Mouse (Mus musculus) heart, adult 8-10 months (tissue): ENCODE data around the gene Shisa9. TPM values are rescaled to one million over a fixed set of nuclear protein-coding genes. Genes with fewer than 3 reads are reported as not detected.

ENCODE experiments used
- DNase-seq: peaks from one replicate; pipeline ENCODE4 v3.0.0; 2022; ENCODE audit warnings: low spot score
- total RNA-seq, 4 experiments: library from RNA; stranded (reverse); gene quantifications; 2 replicates each; pipeline ENCODE4 v1.2.4; 2022

Gene Shisa9
- total RNA-seq, 4 experiments from 2014 or later: 0.14 to 0.37 (median 0.19) TPM; not detected in 1

DNA sequence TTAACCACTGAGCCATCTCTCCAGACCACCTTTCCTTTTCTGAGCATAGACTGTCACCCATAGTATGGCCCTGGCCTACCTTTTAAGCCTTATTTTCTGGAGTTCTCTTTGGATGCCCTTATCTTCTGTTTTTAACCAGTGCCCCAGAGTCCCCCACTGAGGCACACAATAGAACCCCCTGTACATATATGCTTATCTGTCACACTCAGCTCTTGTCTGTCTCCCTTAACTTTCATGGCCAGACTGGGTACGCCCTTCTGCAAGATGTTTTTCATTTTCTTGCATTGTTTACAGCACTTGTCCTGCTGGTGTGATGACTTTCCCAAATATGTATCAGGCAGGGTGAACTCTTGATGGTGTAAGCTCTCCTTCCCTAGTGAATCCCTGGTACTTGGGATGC is 68.1 kb downstream of the Shisa9 start:
- no peak for DNase-seq

DNA sequence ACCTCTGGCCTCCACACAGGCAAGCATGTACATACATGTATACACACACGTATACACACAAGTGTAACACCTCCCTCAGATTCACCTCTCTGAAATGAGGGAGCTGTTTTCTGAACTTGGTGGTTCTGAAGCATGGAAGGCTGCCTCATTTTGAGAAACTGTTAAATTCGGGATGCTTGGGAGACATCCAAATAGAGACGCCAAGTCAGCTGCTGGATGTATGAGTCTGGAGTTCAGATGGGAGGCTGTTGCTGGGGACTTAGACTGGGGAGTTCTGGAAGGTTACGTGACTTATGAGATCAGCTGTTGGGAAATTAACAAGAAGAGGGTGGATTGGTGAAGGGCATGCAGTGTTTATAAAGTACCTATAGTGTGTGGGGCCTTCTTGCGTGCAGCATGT is 88.7 kb downstream of the Shisa9 start:
- no peak for DNase-seq

DNA sequence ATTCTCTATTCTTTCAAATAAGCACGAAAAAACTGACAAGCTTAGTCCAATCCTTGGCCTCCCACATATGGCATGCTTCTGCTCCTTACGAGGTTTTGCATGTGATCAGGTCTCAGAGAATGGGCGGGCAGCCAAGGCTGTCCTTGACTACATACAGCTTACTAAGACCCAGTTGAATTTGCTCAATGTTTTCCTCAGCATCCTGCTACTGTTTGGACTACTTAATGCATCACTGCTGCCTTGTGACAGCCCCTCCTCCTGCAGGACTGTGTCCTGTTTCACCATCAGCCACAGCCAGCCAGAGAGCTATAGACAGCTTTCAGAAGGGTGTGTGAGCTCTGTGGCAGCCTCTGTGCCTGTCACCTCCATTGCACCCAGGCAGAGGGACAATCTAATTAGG is 92.4 kb downstream of the Shisa9 start:
- no peak for DNase-seq

DNA sequence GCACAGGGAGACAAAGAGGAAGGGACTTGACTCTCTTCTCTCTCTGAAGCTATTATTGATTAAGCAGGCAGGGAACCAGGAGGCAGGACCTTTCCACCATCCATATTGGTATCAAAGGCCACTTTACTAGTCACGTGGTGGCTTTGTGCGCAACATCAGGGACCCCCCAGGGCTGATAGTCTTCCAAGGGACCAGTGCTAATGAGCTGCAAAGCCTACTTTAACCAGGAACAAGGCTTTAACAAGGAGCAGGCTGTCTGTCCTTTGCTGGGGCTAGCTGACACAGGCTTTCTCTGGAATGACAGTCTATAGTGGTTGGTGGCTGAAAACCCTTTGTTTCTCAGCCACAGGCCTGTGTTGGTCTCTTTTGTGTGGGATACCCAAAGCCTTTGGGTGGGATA is 92.8 kb downstream of the Shisa9 start:
- no peak for DNase-seq

DNA sequence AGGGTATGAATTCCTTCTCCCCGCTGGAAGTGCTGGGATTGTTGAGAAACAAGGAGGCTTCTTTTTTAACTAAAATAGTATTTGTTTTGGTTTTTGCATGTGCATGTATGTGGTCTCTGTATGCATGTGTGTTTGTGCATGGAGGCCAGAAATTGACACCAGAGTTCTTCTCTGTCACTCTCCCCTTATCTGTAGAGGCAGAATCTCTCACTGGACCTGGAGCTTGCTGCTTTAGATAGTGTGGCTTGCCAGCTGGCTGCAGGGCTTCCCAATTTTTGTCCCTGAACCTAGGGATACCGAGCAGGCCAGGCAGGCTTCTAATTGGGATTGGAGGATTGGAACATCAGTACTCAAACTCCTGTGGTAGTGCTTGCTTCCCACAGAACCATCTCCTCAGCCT is 99.2 kb downstream of the Shisa9 start:
- no peak for DNase-seq

DNA sequence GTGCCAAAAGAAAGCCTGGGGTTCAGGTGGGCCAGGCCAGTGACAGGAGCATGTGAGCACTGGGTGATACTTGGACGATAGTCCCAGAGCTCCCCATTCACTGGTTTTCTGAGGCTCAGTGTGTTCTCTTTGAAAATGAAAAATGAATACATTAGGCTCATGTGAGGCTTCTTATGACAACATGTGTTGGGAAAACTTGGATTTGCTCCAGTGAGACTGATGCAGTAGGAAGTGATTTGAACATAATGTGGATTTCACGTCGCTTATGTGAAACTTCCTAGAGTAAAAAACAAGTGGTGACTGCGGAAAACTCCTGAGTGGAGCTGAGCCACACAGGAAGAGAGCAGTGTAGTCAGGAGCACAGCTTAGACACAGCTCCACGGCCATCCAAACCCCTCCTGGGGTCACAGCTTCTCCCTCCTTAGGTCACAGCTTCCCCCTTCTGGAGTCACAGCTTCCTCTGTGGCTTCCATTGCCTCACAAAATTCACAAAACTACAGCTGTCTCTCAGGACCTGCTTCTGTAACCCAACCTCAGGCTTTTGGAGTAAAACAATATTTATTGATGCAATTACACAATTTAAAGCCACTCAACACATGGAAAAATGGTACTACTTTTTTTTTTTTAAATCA is 106.8 kb downstream of the Shisa9 start:
- no peak for DNase-seq

DNA sequence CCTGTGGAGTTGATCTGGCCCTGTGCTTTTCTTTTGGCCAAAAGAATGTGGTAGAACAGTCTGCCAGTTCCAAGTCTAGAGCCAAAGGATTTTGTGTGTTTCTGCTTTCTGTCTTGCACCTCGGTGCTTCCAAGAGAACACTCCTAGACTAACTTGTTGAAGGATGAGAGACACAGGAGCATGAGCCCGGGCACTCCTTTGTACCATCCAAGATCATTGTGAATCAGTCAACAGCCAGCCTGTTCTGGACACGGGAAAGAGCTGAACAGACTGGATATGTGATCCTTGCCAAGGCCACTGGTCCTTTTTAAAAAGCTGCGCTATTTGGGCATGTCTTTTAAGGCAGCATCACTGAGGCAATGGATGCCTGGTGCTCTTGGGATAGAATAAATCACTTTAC is 109.3 kb downstream of the Shisa9 start:
- DNase-seq: no peak

DNA sequence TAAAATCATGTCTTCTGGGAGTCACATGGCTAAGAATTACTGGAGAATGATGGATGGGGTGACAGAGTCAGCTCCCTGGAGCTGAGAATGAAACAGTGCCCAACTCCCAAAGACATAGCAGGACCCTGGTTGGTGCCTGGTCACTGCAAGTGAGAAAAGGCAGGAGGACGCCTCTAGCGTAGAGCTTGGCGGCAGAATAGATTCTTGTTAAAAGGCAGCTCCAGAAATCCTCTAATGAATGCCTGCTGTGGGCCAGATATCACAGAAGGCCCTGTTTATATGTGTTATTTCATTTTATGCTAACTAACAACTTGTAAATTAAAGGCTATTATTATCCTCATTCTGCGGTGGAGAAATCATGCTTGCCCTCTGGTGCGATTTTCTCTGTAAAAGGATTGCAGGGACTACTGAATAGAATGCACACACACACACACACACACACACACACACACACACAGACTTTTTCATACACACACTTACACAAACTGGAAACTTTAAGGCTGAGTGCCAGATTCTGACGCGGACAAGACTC is 110.9 kb downstream of the Shisa9 start:
- DNase-seq: no peak

DNA sequence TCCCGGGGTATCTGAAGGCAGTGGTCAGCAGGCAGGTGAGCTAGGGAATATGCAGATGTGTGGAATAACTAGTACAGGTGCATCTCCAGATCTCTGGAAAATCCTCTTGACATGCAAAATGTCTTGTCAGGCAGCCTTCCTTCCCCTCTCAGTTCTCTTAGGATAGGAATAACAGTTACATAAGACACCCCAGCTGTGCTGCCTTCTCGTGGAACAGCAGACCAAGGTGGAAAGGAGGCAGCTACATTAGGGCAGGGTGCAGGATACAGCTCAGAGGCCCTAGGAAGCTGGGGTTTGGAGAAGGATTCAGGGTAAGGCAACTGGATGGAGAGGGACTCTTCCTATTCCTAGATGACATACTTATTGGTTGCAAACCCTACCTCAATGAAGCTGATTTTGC is 111.5 kb downstream of the Shisa9 start:
- no peak for DNase-seq

DNA sequence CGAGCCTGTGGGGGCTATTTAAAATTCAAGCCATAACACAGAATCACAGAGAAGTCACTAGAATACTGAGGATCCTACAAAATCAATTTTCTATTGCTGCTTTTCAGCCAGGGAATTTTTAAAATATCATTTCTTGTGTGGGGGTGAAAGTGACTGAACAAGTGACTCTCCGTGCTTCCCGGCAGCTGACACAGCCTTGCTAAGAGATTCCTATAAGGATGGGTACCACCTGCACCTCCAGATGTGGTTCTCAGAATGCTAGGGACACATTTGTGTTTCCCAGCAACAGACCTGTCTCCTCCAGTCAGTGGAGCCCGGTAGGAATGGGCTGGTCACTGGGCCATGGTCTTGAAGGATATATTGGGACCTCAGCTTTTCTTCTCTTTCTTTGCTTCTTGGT is 124.5 kb downstream of the Shisa9 start:
- no peak for DNase-seq

DNA sequence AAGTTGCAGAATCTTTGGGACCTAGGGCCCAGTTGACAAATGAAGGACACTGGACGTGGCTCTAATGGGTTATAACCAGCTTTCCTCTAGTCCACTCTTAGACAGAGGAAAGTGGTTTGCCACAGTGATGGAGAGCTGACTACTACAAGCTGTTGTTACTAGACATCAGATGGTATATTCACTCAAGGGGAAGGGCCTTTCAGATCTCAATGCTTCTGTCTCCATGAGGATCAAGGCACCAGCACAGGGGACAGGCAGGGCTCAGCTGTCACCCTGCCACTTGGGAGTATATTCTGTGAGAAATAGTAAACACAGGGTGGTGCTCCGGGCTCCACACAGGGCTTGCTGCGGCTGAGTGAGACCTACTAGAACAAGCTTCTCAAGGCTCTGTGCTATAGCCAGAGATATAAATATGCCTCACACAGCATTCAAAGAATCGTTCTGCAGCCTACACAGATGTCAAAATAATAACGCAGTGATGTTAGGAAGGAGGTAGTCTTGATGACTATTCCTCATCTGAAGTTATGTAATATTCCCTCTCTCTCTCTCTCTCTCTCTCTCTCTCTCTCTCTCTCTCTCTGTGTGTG is 127.0 kb downstream of the Shisa9 start:
- no peak for DNase-seq

DNA sequence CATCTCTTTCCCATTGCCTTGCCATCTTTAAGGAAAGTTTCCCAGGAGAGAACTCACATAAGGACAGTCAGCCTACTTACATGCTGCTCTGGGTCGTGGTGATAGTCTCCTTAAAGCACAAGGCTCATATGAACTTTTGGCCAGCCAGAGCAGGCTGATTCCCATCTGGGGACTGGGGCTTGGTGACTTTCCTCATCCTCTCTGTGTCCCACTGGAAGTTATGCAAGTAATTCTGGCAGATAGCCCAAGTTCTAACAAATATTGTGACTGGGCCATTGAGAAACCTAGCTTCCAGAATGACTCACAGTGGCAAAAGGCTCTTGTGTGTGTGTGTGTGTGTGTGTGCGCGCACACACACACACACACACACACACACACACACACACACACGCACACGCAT is 130.5 kb downstream of the Shisa9 start:
- peak; percentile 53 for DNase-seq

DNA sequence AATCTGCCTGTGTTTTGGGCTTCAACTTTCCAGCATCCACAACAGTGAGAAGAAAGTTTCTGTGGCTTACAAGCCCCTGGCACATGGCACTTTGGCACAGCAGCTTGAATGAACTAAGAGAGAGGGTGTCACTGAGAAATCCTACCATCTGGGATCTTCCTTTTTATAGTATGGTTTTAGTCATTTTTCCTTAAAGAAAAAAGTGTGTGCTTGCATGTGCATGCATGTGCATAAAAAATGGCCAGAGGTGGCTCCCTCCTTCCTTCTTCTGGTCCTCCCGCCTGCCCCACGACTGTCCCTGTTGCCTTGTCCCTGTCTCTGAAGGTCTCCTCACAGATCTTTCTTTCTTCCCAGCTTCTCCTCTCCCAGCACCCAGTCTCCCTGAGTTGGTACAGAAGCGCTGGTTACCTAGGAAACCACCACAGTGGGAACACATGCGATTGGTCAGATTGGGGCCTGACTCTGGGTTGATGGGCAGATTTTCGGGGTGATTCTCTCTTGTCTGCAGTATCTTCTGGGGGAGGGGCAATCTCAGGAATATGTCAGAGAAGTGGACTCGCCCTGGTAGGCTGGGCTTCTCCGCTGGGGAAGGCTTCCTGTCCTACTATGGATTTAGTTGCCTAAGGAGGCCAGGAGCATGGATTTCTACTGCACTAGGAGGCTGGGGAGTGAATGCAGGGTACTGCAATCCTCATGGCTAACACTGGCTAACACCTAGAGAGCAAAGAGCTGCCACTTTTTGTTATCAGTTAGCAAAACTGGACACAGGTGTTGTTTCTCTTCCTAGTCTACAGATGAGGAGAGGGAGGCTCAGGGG is 131.3 kb downstream of the Shisa9 start:
- DNase-seq: no peak

DNA sequence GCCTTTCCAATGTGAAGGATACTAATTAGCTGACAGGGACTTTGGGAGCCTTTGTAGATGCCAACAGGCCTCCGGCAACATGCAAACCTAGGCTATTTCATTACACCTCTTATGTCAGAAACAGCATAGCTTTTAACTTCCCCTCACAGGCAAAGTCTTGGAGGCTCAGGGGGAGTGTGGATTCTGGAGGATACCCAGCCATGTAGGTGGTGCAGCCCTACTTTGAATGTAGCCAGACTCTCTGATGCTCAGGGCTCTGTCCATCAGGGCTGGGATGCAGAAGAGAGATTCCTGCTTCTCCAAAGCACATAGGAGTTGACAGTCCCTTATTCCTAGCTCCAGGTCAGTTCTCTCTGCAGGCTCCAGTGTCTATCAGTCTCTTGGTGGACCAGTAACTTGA is 133.0 kb downstream of the Shisa9 start:
- no peak for DNase-seq

DNA sequence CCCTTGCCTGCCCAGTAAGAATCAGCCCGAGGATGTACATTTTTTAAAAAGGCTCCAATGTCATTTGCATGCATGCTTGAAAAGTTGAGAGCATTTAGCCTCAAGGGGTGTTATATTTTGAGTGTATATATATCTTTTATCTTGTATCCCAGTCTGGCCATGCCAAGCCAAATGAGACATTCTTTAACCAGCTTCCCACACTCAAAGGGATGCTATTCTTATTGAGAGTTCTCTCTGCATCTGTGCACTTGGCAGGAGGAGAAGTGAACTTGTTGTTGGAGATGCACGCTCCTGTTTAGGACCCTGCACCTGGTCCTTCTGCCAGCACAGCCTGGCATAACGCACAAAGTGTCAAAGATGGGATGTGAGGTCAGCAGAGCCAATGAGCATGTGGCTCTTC is 135.6 kb downstream of the Shisa9 start:
- no peak for DNase-seq

DNA sequence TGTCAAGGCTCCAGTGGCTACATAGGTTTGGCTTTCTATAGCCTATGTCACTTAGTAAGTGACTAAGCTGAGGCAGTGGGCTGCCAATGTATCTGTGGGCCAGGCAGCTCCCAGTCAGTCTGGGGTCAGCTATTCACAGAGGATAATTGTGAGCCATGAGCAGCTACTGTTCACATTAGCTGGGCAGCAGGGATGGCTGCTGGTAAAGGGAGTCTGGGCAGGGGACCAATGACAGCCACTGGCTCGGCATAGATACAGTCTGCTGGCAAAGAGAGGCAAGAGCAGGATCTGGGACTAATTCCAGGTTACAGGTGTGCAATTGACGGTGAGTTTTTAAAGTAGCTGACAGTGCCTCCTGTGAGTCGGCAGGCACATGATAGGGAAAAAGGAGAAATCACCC is 145.9 kb downstream of the Shisa9 start:
- no peak for DNase-seq

DNA sequence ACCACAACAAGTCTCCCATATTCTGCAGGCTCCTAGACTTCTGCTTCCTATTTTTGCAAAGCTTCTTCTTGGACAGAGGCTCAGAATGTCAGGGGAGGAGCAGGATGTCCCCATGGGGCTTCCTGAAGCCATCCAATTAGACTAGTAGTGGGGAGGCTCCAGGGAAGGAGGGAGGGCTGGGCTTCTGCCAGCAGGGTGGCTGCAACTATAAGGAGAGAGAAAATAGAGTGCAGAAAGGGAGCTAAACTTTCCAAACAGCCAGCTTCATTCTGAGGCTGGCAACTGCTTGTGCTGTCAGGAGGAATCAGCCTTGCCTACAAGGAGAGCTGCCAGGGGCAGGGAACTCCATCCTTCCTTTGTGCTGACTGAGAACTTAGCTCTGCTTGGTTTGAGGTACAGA is 162.8 kb downstream of the Shisa9 start:
- peak; percentile 9 for DNase-seq

DNA sequence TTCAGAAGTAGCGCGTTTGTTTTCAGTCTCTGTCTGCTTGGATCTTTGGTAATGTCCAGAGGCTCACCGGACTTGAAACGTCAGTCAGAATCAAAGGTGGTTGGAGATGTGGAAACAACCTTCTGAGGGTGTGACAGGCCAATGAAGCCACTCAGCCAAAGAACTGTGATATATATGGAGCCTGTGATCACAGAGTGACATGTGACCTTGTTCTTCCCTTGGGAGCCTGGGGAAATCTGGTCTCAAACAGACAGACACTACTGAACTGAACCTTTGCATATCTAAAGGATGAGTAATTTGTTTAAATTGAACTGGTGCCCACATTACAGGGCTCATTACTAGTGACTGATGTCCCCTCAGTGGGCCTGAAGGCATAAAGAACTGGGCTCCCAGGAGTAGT is 168.1 kb downstream of the Shisa9 start:
- no peak for DNase-seq

DNA sequence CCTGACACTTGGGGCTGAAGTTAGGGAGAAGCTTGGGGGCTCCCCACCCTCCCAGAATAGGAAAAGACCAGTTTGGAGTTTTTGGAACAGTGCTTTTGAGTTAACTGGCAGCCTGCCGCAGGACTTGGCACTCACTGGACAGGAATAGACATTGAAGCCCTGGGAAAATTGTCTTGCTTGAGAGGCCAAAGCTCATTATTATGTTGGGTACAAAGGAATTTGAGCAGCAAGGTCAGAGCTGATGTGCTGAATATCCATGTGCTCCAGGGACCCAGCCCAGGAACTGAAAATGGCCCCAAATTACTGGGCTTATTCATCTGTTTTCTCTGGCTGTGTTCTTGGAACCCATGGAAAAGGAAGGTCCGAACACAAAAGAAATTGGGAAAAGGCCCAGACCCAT is 170.6 kb downstream of the Shisa9 start:
- no peak for DNase-seq

DNA sequence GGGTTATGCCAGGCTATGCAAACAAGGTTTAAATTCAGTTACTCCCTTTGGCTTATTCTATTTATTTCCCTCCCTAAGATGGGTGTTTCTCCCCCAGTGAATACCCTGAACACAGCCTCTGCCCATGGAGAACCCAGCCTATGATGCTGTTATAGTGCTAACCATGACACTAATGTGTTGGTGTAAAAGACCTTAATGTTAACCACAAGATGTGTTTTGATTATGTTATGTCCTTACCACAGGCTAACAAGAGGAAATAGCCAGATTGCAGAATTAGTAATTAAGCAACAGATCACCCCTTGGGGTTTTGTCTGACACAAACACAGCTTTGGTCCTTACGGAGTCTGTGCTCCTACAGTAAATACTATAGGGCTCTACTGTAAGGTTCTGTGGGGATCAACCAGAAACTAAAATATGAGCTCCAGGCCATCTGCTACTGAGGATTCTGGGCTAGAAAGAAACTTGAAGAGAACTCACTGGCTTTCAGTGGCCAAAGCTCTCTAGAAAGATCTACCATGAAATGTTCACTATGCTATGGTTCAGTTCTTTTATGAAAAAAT is 189.6 kb downstream of the Shisa9 start:
- DNase-seq: no peak

DNA sequence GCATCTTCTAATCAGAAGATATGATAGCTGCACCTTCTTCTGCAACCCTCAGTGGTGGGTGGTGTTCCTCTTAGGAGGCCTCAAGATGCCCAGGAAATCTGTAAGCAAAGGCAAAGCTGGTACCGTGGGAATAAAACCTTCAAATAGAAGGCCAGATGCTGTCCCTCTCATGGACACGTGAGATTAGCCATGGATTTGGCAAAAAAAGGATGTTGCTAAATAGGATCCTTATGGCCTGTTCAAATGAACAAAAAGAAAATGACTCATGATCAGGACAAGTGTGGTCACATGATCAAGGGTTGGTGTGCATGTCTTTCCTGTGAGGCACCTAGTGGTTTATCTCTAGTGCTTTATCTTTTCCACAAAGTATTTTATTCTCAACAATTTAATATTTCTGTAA is 194.1 kb downstream of the Shisa9 start:
- no peak for DNase-seq

DNA sequence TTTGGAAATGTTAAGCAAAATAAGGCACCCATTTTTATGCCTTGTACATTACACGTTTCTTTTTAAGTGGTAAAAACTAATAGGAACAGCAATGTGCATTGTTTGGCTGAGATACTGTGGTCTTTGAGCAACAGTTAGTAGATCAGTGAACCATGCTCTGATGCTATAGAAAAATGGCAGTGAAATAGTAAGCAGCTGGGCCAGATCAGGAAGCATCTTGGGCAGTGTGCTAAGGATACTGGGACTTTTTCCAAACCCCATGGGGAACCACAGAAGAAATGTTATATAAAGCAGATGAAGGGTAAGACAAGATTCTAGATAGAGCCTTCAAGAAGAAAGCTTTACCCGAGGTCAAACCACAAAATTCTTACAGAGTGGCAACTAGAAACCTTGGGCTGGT is 205.8 kb downstream of the Shisa9 start:
- no peak for DNase-seq

DNA sequence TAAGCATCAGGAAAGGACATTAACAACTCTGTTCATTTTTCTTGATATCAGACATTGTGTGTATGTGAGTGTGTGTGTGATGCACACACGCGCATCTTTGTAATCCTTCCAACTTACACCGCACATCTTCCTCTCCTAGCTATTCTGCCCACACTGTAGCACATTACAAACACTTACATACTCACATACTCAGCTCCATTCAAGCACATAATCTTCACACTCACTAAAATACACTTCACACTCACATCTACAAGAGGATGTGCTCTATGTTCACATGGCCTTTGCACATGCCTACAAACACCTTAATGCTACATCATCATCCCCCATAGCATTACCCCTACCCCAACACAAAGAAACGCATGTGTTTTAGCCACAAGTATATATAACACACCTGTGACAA is 212.9 kb downstream of the Shisa9 start:
- DNase-seq: no peak
